Mouse (Mus musculus): ENCODE data around the gene Trap1.
"Not testable (repeated sequence)": the region's sequence is repeated elsewhere in the genome, so short reads cannot be mapped to it uniquely, and the experiment has no call there.

Trap1 gene

GRCm38 (mm10) chr16:4035575-4035974 is 42.1 kb downstream of the Trap1 start:
- peak; percentile 73 to 74 for DNase-seq

GRCm38 (mm10) chr16:4034476-4034875 is 43.2 kb downstream of the Trap1 start:
- no peak for DNase-seq

GRCm38 (mm10) chr16:4033971-4034370 is 43.7 kb downstream of the Trap1 start:
- DNase-seq = no peak

GRCm38 (mm10) chr16:4032341-4032748 is 45.3 kb downstream of the Trap1 start:
- no peak for DNase-seq

GRCm38 (mm10) chr16:4031441-4032274 is 46.0 kb downstream of the Trap1 start:
- DNase-seq = peak; percentile 59 to 73

- DNase-seq = no peak
Observed at GRCm38 (mm10) chr16:4030501-4030900, 47.1 kb downstream of the Trap1 start.

- peak; percentile 92 to 97 for DNase-seq
Observed at GRCm38 (mm10) chr16:4029371-4029841, 48.2 kb downstream of the Trap1 start.

- DNase-seq = peak; percentile 86 to 88
Observed at GRCm38 (mm10) chr16:4027211-4027610, 50.4 kb downstream of the Trap1 start.

GRCm38 (mm10) chr16:4026672-4027071 is 51.0 kb downstream of the Trap1 start:
- no peak for DNase-seq

- no peak for DNase-seq
Observed at GRCm38 (mm10) chr16:4022719-4023118, 54.9 kb downstream of the Trap1 start.

- DNase-seq = no peak
Observed at GRCm38 (mm10) chr16:4021241-4021640, 56.4 kb downstream of the Trap1 start.

GRCm38 (mm10) chr16:4017466-4017865 is 60.2 kb downstream of the Trap1 start:
- not testable (repeated sequence) for DNase-seq

- DNase-seq = not testable (repeated sequence)
Observed at GRCm38 (mm10) chr16:4016786-4017185, 60.8 kb downstream of the Trap1 start.

GRCm38 (mm10) chr16:4014040-4014668 is 63.5 kb downstream of the Trap1 start:
- no peak for DNase-seq

GRCm38 (mm10) chr16:4012882-4013570 is 64.6 kb downstream of the Trap1 start:
- DNase-seq = no peak

- DNase-seq = peak; percentile 96 to 97
Observed at GRCm38 (mm10) chr16:4003489-4004398, 73.9 kb downstream of the Trap1 start, which contains the start of gene Slx4. Slx4 (minus strand) TSS chr16:4003770.
